Mouse (Mus musculus) spleen, adult 2 months (tissue): ENCODE results near the gene Ncdn.

Experiments used
- CTCF ChIP-seq: fragments of 200-500 bp; IDR thresholded peaks from 2 replicates; pipeline ENCODE4 v1.5.1; 2011; ENCODE audit warnings: mild to moderate bottlenecking, inconsistent platforms; ENCODE audit not compliant: insufficient read depth, insufficient read length, insufficient replicate concordance; ENCODE audit errors: extremely low read depth
- POLR2A ChIP-seq: fragments of 200-500 bp; IDR thresholded peaks from 2 replicates; pipeline ENCODE4 v1.6.1; 2011; ENCODE audit warnings: low read depth, low read length, inconsistent platforms

DNA sequence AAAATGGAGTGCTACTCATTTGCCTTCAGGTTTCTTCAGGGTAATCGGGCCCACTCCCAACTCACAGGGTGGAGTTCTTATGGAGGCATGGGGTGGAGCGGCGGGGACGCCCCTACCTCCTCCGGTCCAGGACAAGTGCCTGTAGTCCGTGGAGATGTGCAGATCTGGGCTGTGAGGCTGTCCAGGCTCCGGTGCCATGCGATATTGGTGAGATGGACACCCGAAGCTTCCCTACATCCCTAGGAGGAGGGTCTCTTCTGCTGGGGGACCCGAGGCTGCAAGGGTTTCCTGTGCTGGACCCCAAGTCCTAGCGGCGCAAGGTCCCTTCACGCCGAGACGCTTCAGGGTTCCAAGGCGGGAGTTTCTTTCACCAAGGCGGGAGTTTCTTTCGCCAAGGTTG is 21.1 kb downstream of the Ncdn start:
- no peak for TF ChIP-seq CTCF
- TF ChIP-seq POLR2A: no peak
